Mouse (Mus musculus): ENCODE results near the gene Psmb7.

Psmb7 gene

GRCm38 (mm10) chr2:38544341-38544740 is 99.5 kb downstream of the Psmb7 start:
- no peak for DNase-seq (ENCODE audit: low spot score)

GRCm38 (mm10) chr2:38543158-38543557 is 100.7 kb downstream of the Psmb7 start:
- DNase-seq (ENCODE audit: low spot score): no peak

- no peak for DNase-seq (ENCODE audit: low spot score)
Observed at GRCm38 (mm10) chr2:38542366-38542765, 101.5 kb downstream of the Psmb7 start.

- no peak for DNase-seq (ENCODE audit: low spot score)
Observed at GRCm38 (mm10) chr2:38541570-38541969, 102.3 kb downstream of the Psmb7 start.

GRCm38 (mm10) chr2:38541101-38541500 is 102.8 kb downstream of the Psmb7 start:
- DNase-seq (ENCODE audit: low spot score): no peak

- no peak for DNase-seq (ENCODE audit: low spot score)
Observed at GRCm38 (mm10) chr2:38540666-38541065, 103.2 kb downstream of the Psmb7 start.

- no peak for DNase-seq (ENCODE audit: low spot score)
Observed at GRCm38 (mm10) chr2:38539677-38540076, 104.2 kb downstream of the Psmb7 start.
